Mouse (Mus musculus) myocyte (in vitro differentiated cells): ENCODE measurements around the gene Ogg1.

Experiments
- MAX ChIP-seq: IDR thresholded peaks from one replicate; pipeline ENCODE4 v1.6.1; 2011; ENCODE audit warnings: low read depth, mild to moderate bottlenecking, control low read depth
- POLR2A ChIP-seq: IDR thresholded peaks from one replicate; pipeline ENCODE4 v1.6.1; 2011; ENCODE audit warnings: low read depth, mild to moderate bottlenecking, control low read depth, moderate library complexity; ENCODE audit not compliant: insufficient read length
- SRF ChIP-seq: IDR thresholded peaks from one replicate; pipeline ENCODE4 v1.6.1; 2011; ENCODE audit warnings: low read depth; ENCODE audit not compliant: control insufficient read depth, insufficient read length

DNA sequence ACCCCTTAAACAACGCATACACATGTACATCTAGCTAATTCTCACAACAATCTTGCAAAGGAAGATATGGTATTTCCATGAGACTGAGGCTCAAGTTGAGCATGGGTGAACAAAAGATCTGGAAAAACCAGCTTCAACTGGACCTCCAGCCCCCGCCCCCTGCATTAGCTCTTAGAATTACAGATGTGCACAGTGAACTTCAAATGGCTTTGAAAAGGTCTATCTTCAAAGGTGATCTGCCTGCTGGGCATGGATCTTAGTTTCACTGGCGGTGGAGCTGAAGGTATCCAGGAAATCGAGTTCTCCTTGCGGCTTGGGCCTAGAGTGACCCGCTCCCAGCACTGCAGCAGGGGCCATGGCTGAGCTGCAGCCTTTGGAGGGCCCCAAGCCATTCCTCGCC is 41.4 kb downstream of the Ogg1 start:
- no peak for TF ChIP-seq SRF
- no peak for TF ChIP-seq POLR2A
- TF ChIP-seq MAX = no peak
